Mouse (Mus musculus) kidney, adult 2 months (tissue): Measurements from ENCODE around the gene Plxdc1.

ENCODE experiments used
- CTCF ChIP-seq: fragments of 200-500 bp; conservative IDR thresholded peaks from 2 replicates; pipeline ENCODE4 v1.5.1; 2011; ENCODE audit warnings: low read depth, mild to moderate bottlenecking, control low read depth, low read length, moderate library complexity, mixed read lengths; ENCODE audit not compliant: insufficient read depth, insufficient read length
- POLR2A ChIP-seq: fragments of 200-500 bp; IDR thresholded peaks from one replicate; pipeline ENCODE4 v1.6.1; 2011; ENCODE audit warnings: low read depth, low read length, control low read depth

GRCm38 (mm10) chr11:97953939-97954275 is 32.3 kb downstream of the Plxdc1 start:
- TF ChIP-seq CTCF (no peak), POLR2A (no peak)
